Mouse (Mus musculus): ENCODE results near the gene Scnn1a.

- no peak for TF ChIP-seq CTCF (IDR thresholded peaks at IDR 0.05; ENCODE audit: low read depth)
- no peak for TF ChIP-seq EP300 (IDR thresholded peaks at IDR 0.05; ENCODE audit: low read depth)
Observed at GRCm38 (mm10) chr6:125377582-125378451, 57.4 kb downstream of the Scnn1a start.

All from liver, postnatal 0 days (tissue).